Mouse (Mus musculus) kidney, embryonic 14.5 days (tissue): ENCODE data around the gene Gmds. TPM values are rescaled to one million over a fixed set of nuclear protein-coding genes. Genes with fewer than 3 reads are reported as not detected.
A peak's percentile ranks its signal among the peaks of the same experiment; 100 is the strongest.

Source experiments
- ATAC-seq: fragments of 200-750 bp; cut with Nextera tagmentation; 2 replicates; pipeline ENCODE4 v1.8.0; 2017; ENCODE audit warnings: moderate number of reproducible peaks, mild to moderate bottlenecking, moderate TSS enrichment, moderate library complexity; ENCODE audit not compliant: low FRiP score, low TSS enrichment
- H3K27ac ChIP-seq: fragments of 300-500 bp; sonication (generic); 2 replicates; pipeline ENCODE4 v1.5.1; 2014; ENCODE audit warnings: low read depth, mild to moderate bottlenecking, low read length, moderate library complexity, mixed read lengths
- H3K27me3 ChIP-seq: fragments of 300-500 bp; sonication (generic); 2 replicates; pipeline ENCODE4 v1.6.1; 2014; ENCODE audit warnings: mild to moderate bottlenecking, low read length; ENCODE audit not compliant: control insufficient read depth, insufficient read depth
- H3K36me3 ChIP-seq: fragments of 300-500 bp; sonication (generic); 2 replicates; pipeline ENCODE4 v1.6.1; 2014; ENCODE audit warnings: low read length, mixed read lengths; ENCODE audit not compliant: control insufficient read depth, insufficient read depth
- H3K4me1 ChIP-seq: fragments of 300-500 bp; sonication (generic); 2 replicates; pipeline ENCODE4 v1.6.1; 2014; ENCODE audit warnings: low read length, mixed read lengths; ENCODE audit not compliant: control insufficient read depth, insufficient read depth
- H3K4me2 ChIP-seq: fragments of 300-500 bp; sonication (generic); replicated peaks from 2 replicates; pipeline ENCODE4 v1.6.1; 2014; ENCODE audit warnings: low read depth, mild to moderate bottlenecking, low read length
- H3K4me3 ChIP-seq: fragments of 300-500 bp; sonication (generic); 2 replicates; pipeline ENCODE4 v1.5.1; 2014; ENCODE audit warnings: mild to moderate bottlenecking, low read length
- H3K9ac ChIP-seq: fragments of 300-500 bp; sonication (generic); 2 replicates; pipeline ENCODE4 v1.6.1; 2014; ENCODE audit warnings: low read depth, mild to moderate bottlenecking, low read length, moderate library complexity
- H3K9me3 ChIP-seq: fragments of 300-500 bp; sonication (generic); 2 replicates; pipeline ENCODE4 v1.6.1; 2016; ENCODE audit warnings: low read length; ENCODE audit not compliant: control insufficient read depth
- WGBS: fragments of 180-500 bp; shearing (Covaris S2); extraction: QIAGEN DNeasy Blood & Tissue Kit; methylation state at CpG from one replicate; pipeline ENCODE4 v1.1.7; 2014; 5-methylcytosine and 5-hydroxymethylcytosine counted together
- polyA plus RNA-seq: library from polyadenylated mRNA; unstranded; fragments of >200 nt; fragmentation: Nextera tagmentation; extraction: Ambion mirVana; gene quantifications from 2 replicates; pipeline ENCODE4 v1.2.1, GENCODE M21; 2014

Gene Gmds
- polyA plus RNA-seq, 1 experiment from 2014 or later: 38.6 TPM

DNA sequence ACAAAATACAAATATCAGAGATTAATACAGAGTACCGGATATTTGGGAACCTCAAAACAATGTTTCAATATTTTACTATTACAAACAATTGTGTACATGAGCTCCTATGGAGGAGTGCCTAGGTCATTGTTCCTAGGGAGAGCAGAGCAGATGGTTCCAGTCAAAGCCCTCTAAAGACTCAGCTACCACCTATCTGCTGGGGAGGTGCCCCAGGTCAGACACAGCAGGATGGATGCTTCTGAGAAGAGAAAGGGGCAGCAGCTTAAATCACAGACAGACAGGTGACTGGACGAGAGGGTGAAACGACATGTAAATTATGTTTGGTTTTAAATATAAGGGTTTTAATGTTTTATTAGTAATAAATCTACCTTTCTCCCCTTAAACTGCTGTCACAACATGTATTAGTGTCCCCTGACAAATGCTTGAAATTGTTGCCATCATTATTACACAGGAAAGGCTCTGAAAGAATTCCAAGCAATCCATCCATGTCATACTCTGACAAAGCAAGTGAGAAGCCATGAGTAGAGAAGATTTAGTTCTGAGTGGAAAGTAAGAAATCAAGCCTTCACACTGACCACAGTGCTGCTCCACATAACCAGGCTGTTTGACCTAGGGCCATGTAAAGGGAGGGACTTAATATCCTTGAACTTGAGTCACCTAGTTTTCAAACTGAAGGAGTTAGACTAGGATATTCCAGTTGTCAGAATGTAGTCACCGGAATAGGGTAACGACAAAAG, 131.2 kb downstream of the Gmds start:
- Histone ChIP-seq H3K4me3 (no peak overlapping the region), H3K9ac (no peak overlapping the region), H3K27me3 (no peaks in the 10 kb centered on the region), H3K9me3 (no peaks in the 10 kb centered on the region), H3K4me1 (0 out of 2 replicates have a peak, but pooled peaks cover 3% of the 10 kb centered on the region), H3K4me2 (no peak overlapping the region), H3K27ac (no peak overlapping the region), H3K36me3 (no peaks in the 10 kb centered on the region)
- ATAC-seq: peak; percentile 91
- 30% methylated on average over 5 of the region's 5 CpGs for WGBS

DNA sequence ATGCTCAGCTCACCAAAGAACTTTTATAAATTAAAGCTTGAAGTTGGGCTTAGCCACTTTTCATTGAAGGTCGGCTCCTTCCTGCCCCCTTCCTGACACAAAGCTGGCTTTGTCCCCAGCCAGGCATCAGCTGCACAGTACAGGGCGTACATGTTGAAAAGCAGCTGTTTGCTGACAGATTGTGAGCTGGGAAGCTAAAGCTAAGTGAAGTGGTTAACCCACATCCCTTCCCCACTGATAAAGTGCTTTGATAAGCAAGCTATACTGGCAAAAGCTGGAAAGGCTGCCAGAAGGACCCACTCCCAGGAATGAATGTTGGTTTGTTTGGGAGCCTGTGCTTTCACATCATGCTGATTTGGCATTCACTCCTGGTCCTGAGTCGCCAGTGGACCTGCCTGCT, 158.6 kb downstream of the Gmds start:
- Histone ChIP-seq H3K9ac (0 out of 2 replicates have a peak overlapping the region, but pooled peaks have one; percentile 7), H3K4me1 (peaks cover 14% of the 10 kb centered on the region), H3K4me2 (no peak overlapping the region), H3K27ac (0 out of 2 replicates have a peak overlapping the region, but pooled peaks have one; percentile 24), H3K4me3 (no peak overlapping the region), H3K36me3 (no peaks in the 10 kb centered on the region), H3K9me3 (no peaks in the 10 kb centered on the region), H3K27me3 (no peaks in the 10 kb centered on the region)
- peak; percentile 88 for ATAC-seq
- 14% methylated on average over 3 of the region's 3 CpGs for WGBS

DNA sequence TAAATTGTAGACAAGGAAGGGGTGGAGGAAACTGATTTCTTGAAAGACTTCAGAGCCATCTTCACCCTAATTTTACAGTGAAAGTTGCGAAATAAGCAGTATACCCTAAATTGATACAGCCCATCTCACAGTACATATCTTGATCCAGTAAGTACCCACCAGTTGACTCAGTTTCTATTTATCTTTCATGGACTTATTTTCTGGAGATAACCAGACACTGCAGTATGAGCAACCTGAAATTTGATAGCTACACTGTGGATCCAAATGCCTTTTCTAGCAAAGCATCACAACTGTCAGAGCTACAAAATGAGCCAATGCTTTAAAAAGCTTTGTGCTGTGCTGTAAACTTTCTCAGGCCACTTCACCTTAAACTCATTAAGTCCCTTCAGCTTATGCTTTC, 159.9 kb downstream of the Gmds start:
- peaks cover 14% of the 10 kb centered on the region for H3K4me1 ChIP-seq
- no peak overlapping the region for H3K4me3 ChIP-seq
- ATAC-seq: no peak
- H3K9me3 ChIP-seq: no peaks in the 10 kb centered on the region
- H3K27ac ChIP-seq: no peak overlapping the region
- WGBS: 88% methylated on average over 1 of the region's 1 CpGs
- no peak overlapping the region for H3K9ac ChIP-seq
- no peaks in the 10 kb centered on the region for H3K36me3 ChIP-seq
- no peak overlapping the region for H3K4me2 ChIP-seq
- no peaks in the 10 kb centered on the region for H3K27me3 ChIP-seq

DNA sequence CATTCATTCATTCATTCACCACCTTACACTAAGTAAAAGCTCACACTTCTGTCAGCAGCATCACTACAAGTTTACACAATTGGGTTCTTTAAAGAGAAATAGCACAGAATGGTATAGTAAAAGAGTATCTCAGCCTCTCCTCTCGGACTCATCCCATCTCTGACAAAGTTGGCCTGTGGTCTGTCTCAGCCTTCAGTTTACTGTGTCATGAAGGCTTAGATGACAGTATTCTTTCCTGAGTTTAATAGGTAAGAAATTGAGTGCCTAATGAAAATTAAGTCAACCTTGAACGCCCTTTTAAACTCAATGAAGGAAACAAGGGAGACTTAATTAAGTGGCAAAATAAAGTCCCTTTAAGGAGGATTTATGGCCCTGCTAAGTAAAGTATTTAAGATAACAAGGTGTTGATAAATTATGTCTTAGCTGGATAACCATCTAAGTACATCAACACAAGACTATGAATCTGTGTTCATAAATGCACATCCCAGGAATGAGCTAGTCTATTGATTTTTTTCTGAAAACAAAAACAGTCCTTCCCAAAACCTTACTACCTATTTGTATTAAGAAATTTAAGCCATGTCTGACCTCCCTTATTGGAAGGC, 160.6 kb downstream of the Gmds start:
- H3K4me1 ChIP-seq: peaks cover 14% of the 10 kb centered on the region
- no peak overlapping the region for H3K4me3 ChIP-seq
- no peak overlapping the region for H3K27ac ChIP-seq
- no peaks in the 10 kb centered on the region for H3K36me3 ChIP-seq
- no peak overlapping the region for H3K9ac ChIP-seq
- no peaks in the 10 kb centered on the region for H3K27me3 ChIP-seq
- H3K4me2 ChIP-seq: no peak overlapping the region
- ATAC-seq: peak; percentile 74
- 29% methylated on average over 2 of the region's 2 CpGs for WGBS
- no peaks in the 10 kb centered on the region for H3K9me3 ChIP-seq

DNA sequence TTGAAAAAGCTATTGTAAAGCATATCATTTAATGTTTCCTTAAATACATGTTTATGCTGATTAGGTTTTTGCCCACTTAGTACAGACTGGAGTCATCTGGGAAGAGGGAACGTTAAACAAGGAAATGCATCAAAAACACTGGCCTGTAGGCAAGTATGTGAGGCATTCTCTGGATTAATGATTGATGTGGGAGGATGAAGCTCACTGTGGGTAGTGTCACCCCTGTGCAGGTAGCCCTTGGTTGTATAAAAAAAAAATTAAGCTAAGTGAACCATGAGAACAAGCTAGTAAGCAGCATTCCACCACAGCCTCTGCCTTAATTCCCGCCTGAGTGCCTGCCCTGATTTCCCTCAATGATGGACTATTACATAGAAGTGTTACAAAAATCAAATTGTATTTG, 163.5 kb downstream of the Gmds start:
- Histone ChIP-seq H3K9ac (no peak overlapping the region), H3K27me3 (no peaks in the 10 kb centered on the region), H3K9me3 (no peaks in the 10 kb centered on the region), H3K4me3 (no peak overlapping the region), H3K4me2 (no peak overlapping the region), H3K27ac (no peak overlapping the region), H3K4me1 (peaks cover 13% of the 10 kb centered on the region), H3K36me3 (no peaks in the 10 kb centered on the region)
- 64% methylated on average over 2 of the region's 2 CpGs for WGBS
- ATAC-seq: peak; percentile 36; the same call in 1 of the 2 replicates

DNA sequence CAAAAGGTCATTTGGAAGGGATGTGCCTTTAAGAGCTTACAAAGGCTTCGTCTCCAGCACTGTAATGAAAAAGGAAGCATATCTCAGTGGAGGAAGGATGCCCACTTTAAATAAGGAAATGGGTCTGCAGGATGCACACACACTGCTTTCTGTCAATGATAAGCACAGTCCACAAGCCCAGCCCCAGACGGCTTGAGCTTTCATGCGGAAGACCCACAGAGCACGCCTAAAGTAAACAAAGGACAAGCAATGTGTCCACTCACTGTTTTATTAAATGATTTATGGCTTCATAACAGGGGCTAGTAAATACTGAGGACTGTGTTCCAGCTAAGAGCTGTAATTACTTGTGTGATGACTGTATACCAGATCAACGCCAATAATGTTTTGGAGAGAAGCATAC, 169.4 kb downstream of the Gmds start:
- 10% methylated on average over 5 of the region's 5 CpGs for WGBS
- H3K27me3 ChIP-seq: no peaks in the 10 kb centered on the region
- no peak overlapping the region for H3K4me3 ChIP-seq
- ATAC-seq: peak; percentile 94
- no peaks in the 10 kb centered on the region for H3K9me3 ChIP-seq
- H3K4me1 ChIP-seq: peaks cover 10% of the 10 kb centered on the region; the same call in 1 of the 2 replicates
- H3K27ac ChIP-seq: no peak overlapping the region
- H3K36me3 ChIP-seq: no peaks in the 10 kb centered on the region
- H3K9ac ChIP-seq: no peak overlapping the region
- H3K4me2 ChIP-seq: no peak overlapping the region

DNA sequence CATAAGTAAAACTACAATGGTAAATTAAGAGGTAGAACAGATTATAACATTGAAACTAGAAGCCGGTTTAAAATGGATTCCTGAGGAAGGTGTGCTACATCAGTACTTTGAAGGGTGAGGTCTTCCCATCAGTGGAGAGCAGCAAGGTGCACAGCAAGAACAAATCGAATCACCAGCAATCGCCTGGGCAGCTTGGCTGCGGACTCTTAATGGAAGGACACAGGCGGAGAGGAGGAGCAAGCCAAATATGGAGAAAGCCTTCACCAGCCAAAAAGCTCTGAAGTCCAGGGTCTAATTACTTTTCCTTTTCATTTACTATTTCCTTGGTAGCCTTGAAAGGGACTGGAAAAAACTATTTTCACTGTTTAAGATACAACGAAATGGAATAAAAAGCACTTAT, 170.7 kb downstream of the Gmds start:
- no peaks in the 10 kb centered on the region for H3K27me3 ChIP-seq

DNA sequence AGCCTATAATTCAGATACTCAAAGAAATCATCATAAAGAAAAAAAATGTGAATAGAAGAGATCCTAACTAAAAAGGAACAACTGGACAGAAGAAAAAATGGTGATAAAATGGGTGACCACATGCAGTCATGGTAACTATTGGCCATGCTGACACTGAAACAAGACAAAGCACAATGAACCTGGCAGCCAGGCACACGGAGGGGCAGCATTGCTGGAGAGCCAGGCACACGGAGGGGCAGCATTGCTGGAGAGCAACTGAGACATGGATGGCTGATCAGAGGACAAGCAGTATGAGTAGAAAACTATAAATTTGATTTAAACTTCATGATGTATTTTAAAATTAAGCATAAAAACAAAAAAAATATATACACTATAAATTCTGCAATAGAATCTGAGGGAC, 173.0 kb downstream of the Gmds start:
- Histone ChIP-seq H3K27me3 (no peaks in the 10 kb centered on the region), H3K4me1 (peaks cover 10% of the 10 kb centered on the region; the same call in 1 of the 2 replicates), H3K9me3 (no peaks in the 10 kb centered on the region), H3K4me3 (no peak overlapping the region), H3K36me3 (no peaks in the 10 kb centered on the region), H3K4me2 (no peak overlapping the region), H3K27ac (no peak overlapping the region), H3K9ac (no peak overlapping the region)
- 50% methylated on average over 2 of the region's 2 CpGs for WGBS
- 0 out of 2 replicates have a peak, but pooled peaks have one; percentile 46 for ATAC-seq

More for the DNA sequence above, 170.7 kb downstream of the Gmds start:
- Histone ChIP-seq H3K4me1 (peaks cover 10% of the 10 kb centered on the region; the same call in 1 of the 2 replicates), H3K9me3 (no peaks in the 10 kb centered on the region), H3K4me2 (no peak overlapping the region), H3K27ac (no peak overlapping the region), H3K4me3 (no peak overlapping the region), H3K36me3 (no peaks in the 10 kb centered on the region), H3K9ac (no peak overlapping the region)
- 82% methylated on average over 6 of the region's 6 CpGs for WGBS
- ATAC-seq: no peak

DNA sequence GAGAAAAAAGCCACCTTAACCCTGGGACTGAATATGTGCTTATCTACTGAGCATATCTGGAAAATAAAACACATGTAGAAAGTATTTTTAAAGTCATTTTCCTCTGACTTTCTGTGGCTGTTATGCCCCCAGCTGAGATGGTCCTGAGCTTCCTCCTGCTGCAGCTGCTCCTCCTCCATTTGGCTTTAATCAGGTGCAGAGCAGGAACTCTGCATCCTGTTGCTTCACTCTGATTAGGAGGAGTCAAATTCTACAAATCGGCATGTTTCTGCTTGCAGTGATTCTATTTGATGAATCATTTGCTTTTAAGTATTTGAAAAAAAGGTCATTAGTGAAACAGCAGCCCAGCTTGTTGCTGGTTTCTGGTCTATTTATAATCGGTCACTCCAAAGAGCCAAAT, 177.0 kb downstream of the Gmds start:
- WGBS: 32% methylated on average over 2 of the region's 2 CpGs
- H3K27ac ChIP-seq: no peak overlapping the region

More for the DNA sequence above, 177.0 kb downstream of the Gmds start:
- H3K4me3 ChIP-seq: no peak overlapping the region
- no peaks in the 10 kb centered on the region for H3K36me3 ChIP-seq
- no peaks in the 10 kb centered on the region for H3K4me1 ChIP-seq
- no peak overlapping the region for H3K4me2 ChIP-seq
- H3K9ac ChIP-seq: no peak overlapping the region
- H3K9me3 ChIP-seq: no peaks in the 10 kb centered on the region
- ATAC-seq: no peak
- H3K27me3 ChIP-seq: no peaks in the 10 kb centered on the region
